Mouse (Mus musculus): ENCODE results near the gene Clcn2. TPM values are rescaled to one million over a fixed set of nuclear protein-coding genes. Genes with fewer than 3 reads are reported as not detected.
A peak's percentile ranks its signal among the peaks of the same experiment; 100 is the strongest.
"Not testable (repeated sequence)": the region's sequence is repeated elsewhere in the genome, so short reads cannot be mapped to it uniquely, and the experiment has no call there.

Gene Clcn2
- total RNA-seq, 4 experiments from 2014 or later, result 1.5 to 3.3 (median 2.1) TPM

- no peak for DNase-seq (ENCODE audit: low spot score)
Measured at GRCm38 (mm10) chr16:20701729-20702521, 15.6 kb downstream of the Clcn2 start.

- DNase-seq (ENCODE audit: low spot score), result no peak
Measured at GRCm38 (mm10) chr16:20701316-20701715, 16.2 kb downstream of the Clcn2 start.

DNA sequence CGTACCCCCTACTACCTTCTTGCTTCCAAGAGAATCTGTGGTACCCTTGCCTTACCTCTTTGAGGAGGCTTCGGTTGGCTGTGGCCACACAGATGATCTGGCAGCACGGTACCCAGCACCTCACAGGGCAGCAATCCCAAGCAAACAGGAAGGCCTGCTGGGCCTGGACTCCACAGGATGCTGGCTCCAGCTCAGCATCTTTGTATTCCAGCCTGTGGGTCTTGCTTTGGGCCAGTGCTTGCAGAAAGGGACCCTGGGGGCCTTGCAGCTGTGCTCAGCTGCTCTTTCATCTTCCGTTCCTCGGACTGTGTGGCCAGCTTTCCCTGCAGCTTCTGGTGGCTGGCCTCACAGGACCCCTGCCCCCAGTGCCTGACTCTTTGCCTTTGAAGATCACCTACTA is 17.5 kb downstream of the Clcn2 start:
- no peak for DNase-seq (ENCODE audit: low spot score)

GRCm38 (mm10) chr16:20699266-20699665 is 18.3 kb downstream of the Clcn2 start:
- DNase-seq (ENCODE audit: low spot score), result no peak

- DNase-seq (ENCODE audit: low spot score), result peak; percentile 87
Measured at GRCm38 (mm10) chr16:20695622-20696323, 21.8 kb downstream of the Clcn2 start.

DNA sequence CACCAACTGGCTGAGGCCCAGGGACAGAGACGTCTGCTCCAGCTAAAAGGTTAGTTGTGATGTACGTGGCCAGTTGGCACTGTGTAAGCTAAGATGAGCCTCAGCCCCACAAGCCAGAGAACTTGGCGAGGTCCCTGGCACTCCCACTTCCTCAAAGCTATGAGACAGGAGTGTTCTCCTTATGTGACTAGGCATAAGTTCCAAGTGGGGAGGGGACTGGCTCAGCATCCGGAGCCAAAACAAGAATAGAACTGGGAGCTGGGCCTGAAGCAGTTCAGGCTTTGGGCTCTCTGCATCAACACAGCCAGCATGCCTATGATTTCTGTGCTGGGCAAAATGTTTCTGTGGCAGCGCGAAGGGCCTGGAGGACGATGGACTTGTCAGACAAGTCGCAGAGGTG is 22.8 kb downstream of the Clcn2 start:
- peak; percentile 66 for DNase-seq (ENCODE audit: low spot score)

DNA sequence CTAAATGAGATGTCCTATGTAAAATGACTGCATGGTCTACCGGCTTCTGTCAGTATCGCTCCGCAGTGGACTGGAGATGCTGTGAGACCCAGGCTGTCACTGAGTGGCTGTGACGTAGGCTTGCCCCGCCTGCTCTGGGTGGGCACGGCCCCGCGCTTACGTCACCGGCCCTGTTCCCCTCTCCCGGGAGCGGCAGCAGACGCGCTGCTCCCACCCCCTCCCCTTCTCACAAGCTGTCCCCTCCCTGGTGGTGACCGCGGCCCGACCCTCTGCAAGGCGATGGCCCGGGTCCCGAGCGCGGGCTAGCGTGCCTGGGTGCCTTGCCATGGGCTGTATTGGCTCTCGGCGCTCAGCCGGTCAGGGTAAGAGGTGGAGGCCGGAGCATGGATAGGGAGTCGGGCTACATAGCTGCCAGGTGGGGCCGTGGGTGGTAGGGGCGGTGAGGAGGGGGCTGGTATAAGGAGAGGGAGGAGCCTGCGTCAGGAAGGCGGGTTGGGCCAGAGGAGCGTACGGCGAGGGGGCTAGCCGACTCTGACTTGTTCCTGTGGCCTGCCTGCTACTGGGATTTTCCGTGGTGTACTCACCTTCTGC is 24.3 kb downstream of the Clcn2 start, which contains the start of gene Fam131a:
TSS of gene Fam131a (plus strand) at position 131 of the 591 bp plus-strand sequence.
- DNase-seq (ENCODE audit: low spot score), result peak; percentile 91

GRCm38 (mm10) chr16:20692241-20692965 is 25.1 kb downstream of the Clcn2 start:
- no peak for DNase-seq (ENCODE audit: low spot score)

- DNase-seq (ENCODE audit: low spot score), result no peak
Measured at GRCm38 (mm10) chr16:20691617-20692016, 25.9 kb downstream of the Clcn2 start.

DNA sequence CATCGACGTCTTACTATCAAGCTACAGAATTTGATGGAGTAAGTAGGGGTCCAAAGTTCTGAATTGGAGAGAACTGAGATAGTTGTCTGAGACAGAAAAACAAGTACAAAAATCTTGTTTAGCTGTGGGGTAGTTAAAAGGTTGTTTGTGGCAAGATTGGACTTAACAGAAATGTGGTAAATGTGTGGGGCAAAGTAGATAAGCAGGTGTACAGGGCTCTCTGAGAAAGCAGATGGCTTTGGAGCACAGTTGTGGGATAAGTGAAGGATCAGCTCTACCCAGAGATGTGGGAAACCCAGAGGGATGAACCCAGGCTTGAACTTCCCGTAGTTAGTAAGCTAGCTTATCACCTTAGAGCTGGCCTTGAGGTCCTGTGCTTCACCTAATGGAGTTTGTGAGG is 26.8 kb downstream of the Clcn2 start:
- no peak for DNase-seq (ENCODE audit: low spot score)

- peak; percentile 81 for DNase-seq (ENCODE audit: low spot score)
Measured at GRCm38 (mm10) chr16:20677974-20678675, 39.4 kb downstream of the Clcn2 start.

- no peak for DNase-seq (ENCODE audit: low spot score)
Measured at GRCm38 (mm10) chr16:20677380-20677779, 40.2 kb downstream of the Clcn2 start.

GRCm38 (mm10) chr16:20676702-20677101 is 40.8 kb downstream of the Clcn2 start:
- DNase-seq (ENCODE audit: low spot score), result no peak

DNA sequence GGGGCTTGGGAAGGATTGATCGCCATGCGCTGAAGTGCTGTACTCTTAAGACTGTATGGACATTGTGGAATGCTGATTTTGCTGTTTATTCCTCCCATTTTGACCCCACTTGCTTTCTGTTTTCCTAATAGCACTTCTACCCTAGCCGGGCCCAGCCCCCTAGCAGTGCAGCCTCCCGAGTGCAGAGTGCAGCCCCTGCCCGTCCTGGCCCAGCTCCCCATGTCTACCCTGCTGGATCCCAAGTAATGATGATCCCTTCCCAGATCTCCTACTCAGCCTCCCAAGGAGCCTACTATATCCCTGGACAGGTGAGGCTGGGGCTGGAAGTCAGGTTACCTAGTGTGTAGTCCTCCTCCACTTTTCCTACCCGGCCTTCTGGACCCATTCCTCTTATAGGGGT is 42.3 kb downstream of the Clcn2 start:
- no peak for DNase-seq (ENCODE audit: low spot score)

GRCm38 (mm10) chr16:20673706-20674303 is 43.7 kb downstream of the Clcn2 start:
- no peak for DNase-seq (ENCODE audit: low spot score)

GRCm38 (mm10) chr16:20672965-20673705 is 44.4 kb downstream of the Clcn2 start:
- peak; percentile 48 for DNase-seq (ENCODE audit: low spot score)

- DNase-seq (ENCODE audit: low spot score), result peak; percentile 95
Measured at GRCm38 (mm10) chr16:20672500-20672902, 45.0 kb downstream of the Clcn2 start.

DNA sequence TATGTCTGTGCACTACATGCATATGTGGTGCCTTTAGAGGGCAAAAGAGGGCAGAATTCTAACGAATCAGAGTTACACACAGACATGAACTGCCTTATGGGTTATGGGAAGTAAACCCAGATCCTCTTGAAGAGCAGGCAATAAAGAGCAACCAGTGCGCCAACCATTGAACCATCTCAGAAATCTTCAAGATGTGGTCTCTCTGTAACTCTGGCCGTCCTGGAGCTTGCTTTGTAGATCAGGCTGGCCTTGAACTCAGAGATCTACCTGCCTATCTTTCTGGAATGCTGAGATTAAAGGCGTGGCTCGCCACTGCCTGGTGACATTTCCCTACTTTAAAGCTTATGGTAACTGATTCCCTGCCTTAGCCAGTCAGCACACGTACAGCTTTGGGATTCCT is 45.7 kb downstream of the Clcn2 start:
- no peak for DNase-seq (ENCODE audit: low spot score)

DNA sequence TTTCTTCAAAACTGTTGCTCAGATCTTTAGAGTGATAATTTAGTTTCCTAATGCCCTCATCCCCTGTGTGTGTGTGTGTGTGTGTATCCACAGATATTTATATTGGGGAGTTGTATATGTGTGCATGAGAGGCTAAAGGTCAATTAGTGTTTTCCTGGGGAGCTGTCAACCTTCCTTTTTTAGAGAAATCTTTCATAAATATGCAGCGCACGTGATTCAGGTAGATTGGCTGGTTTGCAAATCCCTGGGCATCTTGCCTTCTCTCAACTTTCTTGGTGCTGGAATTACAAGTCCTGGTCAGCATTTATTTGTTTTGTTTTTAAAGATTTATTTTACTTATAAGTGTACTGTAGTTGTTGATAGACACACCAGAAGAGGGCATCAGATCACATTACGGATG is 47.3 kb downstream of the Clcn2 start:
- no peak for DNase-seq (ENCODE audit: low spot score)

- not testable (repeated sequence) for DNase-seq (ENCODE audit: low spot score)
Measured at GRCm38 (mm10) chr16:20668013-20668412, 49.5 kb downstream of the Clcn2 start, which contains the start of gene Eif4g1. Gene Eif4g1, plus strand, starts transcription at chr16:20668313.
